7 mouse cellular contexts compared by ENCODE assay signal in genomic region chr4:43498983-43499382, GRCm38 (mm10). TPM values are rescaled to one million over a fixed set of nuclear protein-coding genes. Genes with fewer than 3 reads are reported as not detected.
DNase-seq lines count a peak whose midpoint lies in the region; ATAC-seq and TF ChIP-seq lines count a peak whose summit lies in the region.

No protein-coding gene starts in this region.

- H3K9ac ChIP-seq in embryonic facial prominence, embryonic 14.5 days (ENCODE audit: low read depth, low read length) = peak overlapping the region; percentile 72
- peak overlapping the region; percentile 83 for H3K9ac ChIP-seq in intestine, embryonic 16.5 days (ENCODE audit: low read depth, low read length)
- H3K9ac ChIP-seq in midbrain, embryonic 11.5 days (ENCODE audit: low read length) = peak overlapping the region; percentile 70

- peak overlapping the region; percentile 82 for H3K4me2 ChIP-seq in embryonic facial prominence, embryonic 14.5 days (ENCODE audit: low read depth, low read length)
- H3K4me2 ChIP-seq in intestine, embryonic 16.5 days (ENCODE audit: low read depth, low read length) = peak overlapping the region; percentile 84
- H3K4me2 ChIP-seq in midbrain, embryonic 11.5 days = peak overlapping the region; percentile 75

- no peak for TF ChIP-seq CTCF in thymus, adult 2 months (IDR thresholded peaks at IDR 0.05; ENCODE audit: borderline replicate concordance, control insufficient read depth, extremely low read depth, insufficient read depth, low read length, poor library complexity)

- H3K27ac ChIP-seq in thymus, adult 2 months (ENCODE audit: control insufficient read depth, insufficient read depth, low read length) = no peak overlapping the region
- 0 out of 2 replicates have a peak overlapping the region, but pooled peaks have one; percentile 29 for H3K27ac ChIP-seq in embryonic facial prominence, embryonic 14.5 days (replicated peaks; ENCODE audit: low read depth, low read length)
- H3K27ac ChIP-seq in intestine, embryonic 16.5 days (ENCODE audit: low read length) = peak overlapping the region; percentile 55; the same call in 1 of the 2 replicates
- no peak overlapping the region for H3K27ac ChIP-seq in midbrain, embryonic 11.5 days (ENCODE audit: low read depth, low read length)

- H3K27me3 ChIP-seq in thymus, adult 2 months (ENCODE audit: control insufficient read depth, insufficient read depth, low read length) = no peaks in the 10 kb centered on the region
- H3K27me3 ChIP-seq in embryonic facial prominence, embryonic 14.5 days (replicated peaks; ENCODE audit: control insufficient read depth, insufficient read depth, low read length) = no peaks in the 10 kb centered on the region
- H3K27me3 ChIP-seq in intestine, embryonic 16.5 days (replicated peaks; ENCODE audit: control insufficient read depth, insufficient read depth, low read length) = no peaks in the 10 kb centered on the region
- no peaks in the 10 kb centered on the region for H3K27me3 ChIP-seq in midbrain, embryonic 11.5 days (ENCODE audit: control insufficient read depth, insufficient read depth, low read length)

- H3K4me3 ChIP-seq in thymus, adult 2 months (ENCODE audit: control insufficient read depth, insufficient read depth, low read length) = peak overlapping the region; percentile 76
- peak overlapping the region; percentile 65 for H3K4me3 ChIP-seq in embryonic facial prominence, embryonic 14.5 days (ENCODE audit: low read depth, low read length)
- H3K4me3 ChIP-seq in intestine, embryonic 16.5 days (ENCODE audit: low read length) = peak overlapping the region; percentile 73
- H3K4me3 ChIP-seq in midbrain, embryonic 11.5 days (ENCODE audit: low read depth, low read length) = peak overlapping the region; percentile 57

- ATAC-seq in embryonic facial prominence, embryonic 14.5 days (ENCODE audit: low read depth) = no peak; the same call in 1 of the 2 replicates
- ATAC-seq in intestine, embryonic 16.5 days = peak; percentile 59
- peak; percentile 45; the same call in 1 of the 2 replicates for ATAC-seq in midbrain, embryonic 11.5 days (ENCODE audit: low FRiP score)

- 5% methylated on average over 8 of the region's 8 CpGs for WGBS in thymus, adult 2 months
- WGBS in embryonic facial prominence, embryonic 14.5 days = 18% methylated on average over 8 of the region's 8 CpGs
- WGBS in intestine, embryonic 16.5 days = 14% methylated on average over 8 of the region's 8 CpGs
- 16% methylated on average over 8 of the region's 8 CpGs for WGBS in midbrain, embryonic 11.5 days

- no peak for TF ChIP-seq POLR2A in thymus, adult 2 months (IDR thresholded peaks at IDR 0.05; ENCODE audit: control insufficient read depth, extremely low read depth, insufficient read depth, low read length, poor library complexity)

- DNase-seq in thymus, adult 2 months = peak; percentile 74
- DNase-seq in thymus, adult 18-20 months = no peak
- DNase-seq in embryonic facial prominence, embryonic 14.5 days (ENCODE audit: low spot score) = peak; percentile 72
- DNase-seq in midbrain, embryonic 11.5 days (ENCODE audit: low spot score, missing footprints) = peak; percentile 90
- DNase-seq in ovary, postnatal 36 days (ENCODE audit: low spot score) = no peak
- no peak for DNase-seq in left cerebral cortex, adult 11 months (ENCODE audit: low spot score)

- no peaks in the 10 kb centered on the region for H3K36me3 ChIP-seq in thymus, adult 2 months (ENCODE audit: control insufficient read depth, insufficient read depth, low read length)
- H3K36me3 ChIP-seq in embryonic facial prominence, embryonic 14.5 days (ENCODE audit: control insufficient read depth, insufficient read depth, low read length) = peaks cover 15% of the 10 kb centered on the region; the same call in 1 of the 2 replicates
- H3K36me3 ChIP-seq in intestine, embryonic 16.5 days (ENCODE audit: control insufficient read depth, insufficient read depth, low read length) = peaks cover 4% of the 10 kb centered on the region; the same call in 1 of the 2 replicates
- H3K36me3 ChIP-seq in midbrain, embryonic 11.5 days (ENCODE audit: control insufficient read depth, insufficient read depth, low read length) = no peaks in the 10 kb centered on the region

- no peaks in the 10 kb centered on the region for H3K9me3 ChIP-seq in embryonic facial prominence, embryonic 14.5 days (ENCODE audit: control insufficient read depth, low read length)
- no peaks in the 10 kb centered on the region for H3K9me3 ChIP-seq in intestine, embryonic 16.5 days (ENCODE audit: control insufficient read depth, low read length)
- no peaks in the 10 kb centered on the region for H3K9me3 ChIP-seq in midbrain, embryonic 11.5 days (ENCODE audit: control insufficient read depth, low read length)

- peaks cover 32% of the 10 kb centered on the region for H3K4me1 ChIP-seq in thymus, adult 2 months (replicated peaks; ENCODE audit: control insufficient read depth, insufficient read depth, low read length)
- peaks cover 19% of the 10 kb centered on the region for H3K4me1 ChIP-seq in embryonic facial prominence, embryonic 14.5 days (ENCODE audit: control insufficient read depth, insufficient read depth, low read length)
- H3K4me1 ChIP-seq in intestine, embryonic 16.5 days (ENCODE audit: control insufficient read depth, insufficient read depth, low read length) = peaks cover 36% of the 10 kb centered on the region
- H3K4me1 ChIP-seq in midbrain, embryonic 11.5 days (ENCODE audit: control insufficient read depth, insufficient read depth, low read length) = peaks cover 30% of the 10 kb centered on the region

RNA-seq across cellular contexts. Expression of gene Arhgef39, which starts 0.5 kb away (rescaled TPM):
- polyA plus RNA-seq in thymus, adult 2 months (2012; rRNA removed) = 105 and 108 TPM in 2 replicates
- polyA plus RNA-seq in embryonic facial prominence, embryonic 14.5 days (2014; fragmentation: Nextera tagmentation; extraction: Ambion mirVana) = 22.3 and 29.5 TPM in 2 replicates
- polyA plus RNA-seq in intestine, embryonic 16.5 days (2015; fragmentation: Nextera tagmentation; extraction: Ambion mirVana) = 40.9 and 49.7 TPM in 2 replicates
- 32.4 and 40.2 TPM in 2 replicates for polyA plus RNA-seq in midbrain, embryonic 11.5 days (2014; fragmentation: Nextera tagmentation; extraction: Ambion mirVana)

RNA-seq across cellular contexts. Expression of gene Ccdc107, which starts 6.3 kb away (rescaled TPM):
- 330 and 367 TPM in 2 replicates for polyA plus RNA-seq in thymus, adult 2 months (2012; rRNA removed)
- 64.5 and 68.2 TPM in 2 replicates for polyA plus RNA-seq in embryonic facial prominence, embryonic 14.5 days (2014; fragmentation: Nextera tagmentation; extraction: Ambion mirVana)
- polyA plus RNA-seq in intestine, embryonic 16.5 days (2015; fragmentation: Nextera tagmentation; extraction: Ambion mirVana) = 96.7 and 102 TPM in 2 replicates
- polyA plus RNA-seq in midbrain, embryonic 11.5 days (2014; fragmentation: Nextera tagmentation; extraction: Ambion mirVana) = 45.8 and 48.8 TPM in 2 replicates

RNA-seq across cellular contexts. Expression of gene Car9, which starts 7.8 kb away (rescaled TPM):
- polyA plus RNA-seq in thymus, adult 2 months (2012; rRNA removed) = 2.5 and 2.9 TPM in 2 replicates
- 0.43 and 1.1 TPM in 2 replicates for polyA plus RNA-seq in embryonic facial prominence, embryonic 14.5 days (2014; fragmentation: Nextera tagmentation; extraction: Ambion mirVana)
- polyA plus RNA-seq in intestine, embryonic 16.5 days (2015; fragmentation: Nextera tagmentation; extraction: Ambion mirVana) = 25.0 and 25.2 TPM in 2 replicates
- 0.07 TPM in 1 of 2 replicates, not detected in the other for polyA plus RNA-seq in midbrain, embryonic 11.5 days (2014; fragmentation: Nextera tagmentation; extraction: Ambion mirVana)

RNA-seq across cellular contexts. Expression of gene Sit1, which starts 15.4 kb away (rescaled TPM):
- polyA plus RNA-seq in thymus, adult 2 months (2012; rRNA removed) = 187 and 239 TPM in 2 replicates
- polyA plus RNA-seq in embryonic facial prominence, embryonic 14.5 days (2014; fragmentation: Nextera tagmentation; extraction: Ambion mirVana) = not detected in 2 replicates
- not detected in 2 replicates for polyA plus RNA-seq in intestine, embryonic 16.5 days (2015; fragmentation: Nextera tagmentation; extraction: Ambion mirVana)
- polyA plus RNA-seq in midbrain, embryonic 11.5 days (2014; fragmentation: Nextera tagmentation; extraction: Ambion mirVana) = not detected in 2 replicates

RNA-seq across cellular contexts. Expression of gene Tpm2, which starts 24.6 kb away (rescaled TPM):
- 10.7 and 12.1 TPM in 2 replicates for polyA plus RNA-seq in thymus, adult 2 months (2012; rRNA removed)
- polyA plus RNA-seq in embryonic facial prominence, embryonic 14.5 days (2014; fragmentation: Nextera tagmentation; extraction: Ambion mirVana) = 811 and 1,069 TPM in 2 replicates
- 574 and 599 TPM in 2 replicates for polyA plus RNA-seq in intestine, embryonic 16.5 days (2015; fragmentation: Nextera tagmentation; extraction: Ambion mirVana)
- polyA plus RNA-seq in midbrain, embryonic 11.5 days (2014; fragmentation: Nextera tagmentation; extraction: Ambion mirVana) = 44.0 and 51.8 TPM in 2 replicates

Comparison
In these comparisons a context has a peak if more than half of its experiments do, and no peak if none do; other contexts are left out.
1. DNase-seq: peak in thymus, adult 2 months (single experiment), embryonic facial prominence, embryonic 14.5 days (single experiment) and midbrain, embryonic 11.5 days (single experiment); none in thymus, adult 18-20 months (0 of 2), ovary, postnatal 36 days (single experiment) and left cerebral cortex, adult 11 months (single experiment).
2. H3K27ac ChIP-seq: peak in embryonic facial prominence, embryonic 14.5 days (single experiment) and intestine, embryonic 16.5 days (single experiment); none in thymus, adult 2 months (single experiment) and midbrain, embryonic 11.5 days (single experiment).
3. Peak in every context shown above with its lines, with median percentiles within 50 percentile points of each other: H3K4me3 ChIP-seq, H3K4me2 ChIP-seq and H3K9ac ChIP-seq.